Mouse (Mus musculus) 3T3-L1 (cell line): ENCODE results near the gene Zfp697.

Source experiments
- DNase-seq: peaks from one replicate; pipeline ENCODE4 v3.0.0-alpha.2; 2015; ENCODE audit warnings: low read depth, low spot score

The Zfp697 gene

GRCm38 (mm10) chr3:98382246-98382939, at the start of gene Zfp697:
TSS of gene Zfp697 (plus strand) at chr3:98382461.
- peak; percentile 80 for DNase-seq

- DNase-seq, result no peak
Observed at GRCm38 (mm10) chr3:98334010-98334409, 48.3 kb upstream of the Zfp697 start.

- DNase-seq, result no peak
Observed at GRCm38 (mm10) chr3:98335331-98335730, 46.9 kb upstream of the Zfp697 start.

- DNase-seq, result no peak
Observed at GRCm38 (mm10) chr3:98335886-98336285, 46.4 kb upstream of the Zfp697 start.

GRCm38 (mm10) chr3:98336661-98337654, 45.3 kb upstream of the Zfp697 start:
- DNase-seq, result no peak

- peak; percentile 85 for DNase-seq
Observed at GRCm38 (mm10) chr3:98338584-98339041, 43.6 kb upstream of the Zfp697 start.

- peak; percentile 62 for DNase-seq
Observed at GRCm38 (mm10) chr3:98339097-98339705, 43.1 kb upstream of the Zfp697 start.

GRCm38 (mm10) chr3:98339706-98340109, 42.6 kb upstream of the Zfp697 start, which contains the start of gene Phgdh:
TSS of gene Phgdh (minus strand) at chr3:98339990.
- DNase-seq, result peak; percentile 94

- no peak for DNase-seq
Observed at GRCm38 (mm10) chr3:98340818-98341594, 41.3 kb upstream of the Zfp697 start.

- no peak for DNase-seq
Observed at GRCm38 (mm10) chr3:98343235-98343634, 39.0 kb upstream of the Zfp697 start.

GRCm38 (mm10) chr3:98348106-98348505, 34.2 kb upstream of the Zfp697 start:
- DNase-seq, result no peak

GRCm38 (mm10) chr3:98348705-98349104, 33.6 kb upstream of the Zfp697 start:
- no peak for DNase-seq

GRCm38 (mm10) chr3:98353892-98354291, 28.4 kb upstream of the Zfp697 start:
- DNase-seq, result peak; percentile 92

- peak; percentile 89 for DNase-seq
Observed at GRCm38 (mm10) chr3:98355344-98356025, 26.8 kb upstream of the Zfp697 start.

- no peak for DNase-seq
Observed at GRCm38 (mm10) chr3:98356026-98356365, 26.3 kb upstream of the Zfp697 start.

GRCm38 (mm10) chr3:98356632-98357370, 25.5 kb upstream of the Zfp697 start:
- DNase-seq, result peak; percentile 25

GRCm38 (mm10) chr3:98362753-98363152, 19.5 kb upstream of the Zfp697 start:
- DNase-seq, result peak; percentile 64

GRCm38 (mm10) chr3:98366086-98366485, 16.2 kb upstream of the Zfp697 start:
- no peak for DNase-seq

- no peak for DNase-seq
Observed at GRCm38 (mm10) chr3:98366823-98367222, 15.4 kb upstream of the Zfp697 start.

GRCm38 (mm10) chr3:98368283-98368682, 14.0 kb upstream of the Zfp697 start:
- no peak for DNase-seq
